Mouse (Mus musculus) olfactory bulb, adult 2 months (tissue): ENCODE data around the gene Chtop.

Source experiments
- CTCF ChIP-seq: fragments of 200-500 bp; IDR thresholded peaks from 2 replicates; pipeline ENCODE4 v1.5.1; 2012; ENCODE audit warnings: low read depth, mild to moderate bottlenecking, low read length, moderate library complexity; ENCODE audit not compliant: insufficient read depth
- POLR2A ChIP-seq: fragments of 200-500 bp; IDR thresholded peaks from 2 replicates; pipeline ENCODE4 v1.6.1; 2012; ENCODE audit warnings: mild to moderate bottlenecking, low read depth, low read length, moderate library complexity; ENCODE audit not compliant: insufficient read depth

DNA sequence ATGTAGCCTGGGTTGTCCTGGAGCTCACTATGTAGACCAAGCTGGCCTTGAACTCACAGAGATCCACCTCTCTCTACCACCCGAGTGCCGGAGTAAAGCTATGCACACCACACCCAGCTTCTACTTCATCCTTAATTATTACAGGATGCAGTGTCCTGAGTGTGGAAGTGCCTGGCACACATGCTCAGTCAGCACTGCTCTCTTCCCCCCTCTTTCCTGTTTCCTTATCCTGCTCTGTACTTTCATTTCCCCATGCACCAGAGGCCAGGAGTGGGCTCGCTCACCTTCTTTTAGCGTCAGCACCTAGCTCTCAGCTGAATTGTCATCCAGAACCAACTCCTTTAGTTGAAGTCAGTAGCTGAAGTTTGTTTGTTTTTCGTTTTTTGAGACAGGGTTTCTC, 49.0 kb downstream of the Chtop start:
- no peak for TF ChIP-seq CTCF
- TF ChIP-seq POLR2A = no peak
